Mouse (Mus musculus) spleen, postnatal 14 days (tissue): ENCODE measurements around the gene Olfr403.
"Not testable (repeated sequence)": the region's sequence is repeated elsewhere in the genome, so short reads cannot be mapped to it uniquely, and the experiment has no call there.

Experiments used
- DNase-seq, 2 experiments: peaks; one replicate each; pipeline ENCODE4 v3.0.0; 2021 to 2022; ENCODE audit warnings: low spot score in 2 of 2

The Olfr403 gene

GRCm38 (mm10) chr11:74185949-74186348 lies at the start of gene Olfr403:
TSS of gene Olfr403 (plus strand) at chr11:74186249.
- DNase-seq, result no peak

- DNase-seq, result not testable (repeated sequence)
These were observed 46.0 kb upstream of the Olfr403 start for GRCm38 (mm10) chr11:74140001-74140400.

- DNase-seq, result no peak
These were observed 40.2 kb upstream of the Olfr403 start for GRCm38 (mm10) chr11:74145866-74146265.

GRCm38 (mm10) chr11:74153229-74153628 lies 32.8 kb upstream of the Olfr403 start, which contains the start of gene Olfr402:
TSS of gene Olfr402 (plus strand) at chr11:74153529.
- DNase-seq, result no peak

- DNase-seq, result no peak
These were observed 17.3 kb upstream of the Olfr403 start for GRCm38 (mm10) chr11:74168771-74169170.

- DNase-seq, result no peak
These were observed 2.9 kb upstream of the Olfr403 start for GRCm38 (mm10) chr11:74183168-74183567.

GRCm38 (mm10) chr11:74183745-74184144 lies 2.3 kb upstream of the Olfr403 start:
- DNase-seq, result no peak

- DNase-seq, result no peak
These were observed 25.2 kb downstream of the Olfr403 start, which contains the start of gene Olfr43 for GRCm38 (mm10) chr11:74211279-74211678. TSS of gene Olfr43 (minus strand) at chr11:74211379.

- no peak for DNase-seq
These were observed 55.2 kb downstream of the Olfr403 start for GRCm38 (mm10) chr11:74241201-74241600.
